Mouse (Mus musculus): ENCODE results near the gene Rasgef1a. TPM values are rescaled to one million over a fixed set of nuclear protein-coding genes. Genes with fewer than 3 reads are reported as not detected.

Rasgef1a gene
- polyA plus RNA-seq, 1 experiment: 0.11 TPM

GRCm38 (mm10) chr6:118127198-118127597 lies 116.0 kb downstream of the Rasgef1a start:
- no peak for TF ChIP-seq E2F4 (IDR thresholded peaks at IDR 0.05; ENCODE audit: insufficient read depth)
- no peak for TF ChIP-seq REST (IDR thresholded peaks at IDR 0.05; ENCODE audit: insufficient read depth, insufficient read length)
- no peak for TF ChIP-seq TCF12 (IDR thresholded peaks at IDR 0.05; ENCODE audit: insufficient read depth, poor library complexity, severe bottlenecking)
- no peak for TF ChIP-seq MYOG (IDR thresholded peaks at IDR 0.05; ENCODE audit: control insufficient read depth in 1 of 3, insufficient read depth in 1 of 3, insufficient read length in 2 of 3, low read depth in 2 of 3)
- TF ChIP-seq MAX (IDR thresholded peaks at IDR 0.05; ENCODE audit: low read depth): no peak
- no peak for TF ChIP-seq POLR2AphosphoS2 (IDR thresholded peaks at IDR 0.05; ENCODE audit: insufficient read length, low read depth)
- no peak for TF ChIP-seq MYOD1 (IDR thresholded peaks at IDR 0.05; ENCODE audit: control insufficient read depth in 1 of 3, insufficient read length in 2 of 3, low read depth in 2 of 3)
- TF ChIP-seq SRF (IDR thresholded peaks at IDR 0.05; ENCODE audit: control insufficient read depth, insufficient read length, low read depth): no peak
- TF ChIP-seq POLR2A (IDR thresholded peaks at IDR 0.05; ENCODE audit: insufficient read length, low read depth): no peak
- no peak for TF ChIP-seq CEBPB (IDR thresholded peaks at IDR 0.05; ENCODE audit: insufficient read depth, poor library complexity, severe bottlenecking)
- TF ChIP-seq USF1 (IDR thresholded peaks at IDR 0.05; ENCODE audit: low read depth): no peak

DNA sequence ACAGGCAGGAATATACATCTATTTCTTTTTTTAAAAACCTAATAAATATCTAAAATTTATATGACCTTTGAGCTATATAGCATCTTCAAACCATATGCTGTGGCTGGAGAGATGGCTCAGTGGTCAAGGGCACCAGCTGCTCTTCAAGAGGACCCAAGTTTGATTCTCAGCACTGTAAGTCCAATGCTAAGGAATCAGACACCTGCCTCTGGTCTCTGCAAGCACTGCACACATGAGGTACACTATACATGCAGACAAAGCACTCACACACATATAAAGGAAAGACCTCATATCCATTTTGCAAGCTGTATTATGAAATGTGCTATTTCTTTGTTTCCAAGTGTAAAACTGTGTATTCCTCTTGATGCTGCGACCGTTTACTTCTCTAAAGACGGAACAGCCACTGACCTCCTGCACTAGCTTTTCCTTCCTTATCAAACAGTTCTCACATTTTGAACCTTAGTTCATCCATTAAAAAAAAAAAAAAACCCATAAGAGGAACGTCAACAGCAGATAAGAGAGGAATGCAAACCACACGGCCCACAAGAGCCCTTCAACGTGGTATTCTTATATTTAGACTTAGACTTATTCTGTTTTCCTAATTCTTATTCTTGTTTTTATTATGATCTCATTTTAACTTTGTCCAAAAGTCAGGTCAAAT lies 116.7 kb downstream of the Rasgef1a start:
- Histone ChIP-seq H3K4me2 (ENCODE audit: low read depth) (peak overlapping the region; percentile 37), H3K79me2 (ENCODE audit: control insufficient read depth, insufficient read depth) (peaks cover 31% of the 10 kb centered on the region), H3ac (ENCODE audit: control insufficient read depth, insufficient read length) (no peak overlapping the region), H3K27me3 (ENCODE audit: control insufficient read depth, insufficient read depth, insufficient read length) (no peaks in the 10 kb centered on the region), H3K36me3 (ENCODE audit: control insufficient read depth, insufficient read depth) (peaks cover 15% of the 10 kb centered on the region), H3K4me3 (no peak overlapping the region)
- TF ChIP-seq MYOD1 (IDR thresholded peaks at IDR 0.05; ENCODE audit: control insufficient read depth in 1 of 3, insufficient read length in 2 of 3, low read depth in 2 of 3): no peak
- no peak for TF ChIP-seq MYOG (IDR thresholded peaks at IDR 0.05; ENCODE audit: control insufficient read depth in 1 of 3, insufficient read depth in 1 of 3, insufficient read length in 2 of 3, low read depth in 2 of 3)
- no peak for TF ChIP-seq POLR2AphosphoS2 (IDR thresholded peaks at IDR 0.05; ENCODE audit: insufficient read length, low read depth)
- no peak for TF ChIP-seq MAX (IDR thresholded peaks at IDR 0.05; ENCODE audit: low read depth)
- TF ChIP-seq POLR2A (IDR thresholded peaks at IDR 0.05; ENCODE audit: insufficient read length, low read depth): no peak
- no peak for TF ChIP-seq TCF3 (IDR thresholded peaks at IDR 0.05; ENCODE audit: insufficient read length, low read depth)
- TF ChIP-seq CEBPB (IDR thresholded peaks at IDR 0.05; ENCODE audit: insufficient read depth, poor library complexity, severe bottlenecking): no peak
- no peak for TF ChIP-seq TCF12 (IDR thresholded peaks at IDR 0.05; ENCODE audit: insufficient read depth, poor library complexity, severe bottlenecking)
- no peak for TF ChIP-seq USF1 (IDR thresholded peaks at IDR 0.05; ENCODE audit: low read depth)
- no peak for TF ChIP-seq SRF (IDR thresholded peaks at IDR 0.05; ENCODE audit: control insufficient read depth, insufficient read length, low read depth)
- TF ChIP-seq REST (IDR thresholded peaks at IDR 0.05; ENCODE audit: insufficient read depth, insufficient read length): no peak
- TF ChIP-seq E2F4 (IDR thresholded peaks at IDR 0.05; ENCODE audit: insufficient read depth): no peak

More at GRCm38 (mm10) chr6:118127198-118127597, 116.0 kb downstream of the Rasgef1a start:
- Histone ChIP-seq H3K4me3 (no peak overlapping the region), H3K79me2 (ENCODE audit: control insufficient read depth, insufficient read depth) (peaks cover 25% of the 10 kb centered on the region), H3K27me3 (ENCODE audit: control insufficient read depth, insufficient read depth, insufficient read length) (no peaks in the 10 kb centered on the region), H3ac (ENCODE audit: control insufficient read depth, insufficient read length) (no peak overlapping the region), H3K4me2 (ENCODE audit: low read depth) (no peak overlapping the region), H3K36me3 (ENCODE audit: control insufficient read depth, insufficient read depth) (peaks cover 18% of the 10 kb centered on the region)

- no peaks in the 10 kb centered on the region for H3K27me3 ChIP-seq (ENCODE audit: control insufficient read depth, insufficient read depth, insufficient read length)
- H3K36me3 ChIP-seq (ENCODE audit: control insufficient read depth, insufficient read depth): peaks cover 7% of the 10 kb centered on the region
- TF ChIP-seq REST (IDR thresholded peaks at IDR 0.05; ENCODE audit: insufficient read depth, insufficient read length) (no peak), CEBPB (IDR thresholded peaks at IDR 0.05; ENCODE audit: insufficient read depth, poor library complexity, severe bottlenecking) (0 out of 2 replicates have a peak, but pooled peaks have one; percentile 27)
- no peak overlapping the region for H3K4me3 ChIP-seq
- peak overlapping the region; percentile 65 for H3K4me2 ChIP-seq (ENCODE audit: low read depth)
- peaks cover 44% of the 10 kb centered on the region for H3K79me2 ChIP-seq (ENCODE audit: control insufficient read depth, insufficient read depth)
- H3ac ChIP-seq (ENCODE audit: control insufficient read depth, insufficient read length): no peak overlapping the region
These were observed 118.8 kb downstream of the Rasgef1a start for GRCm38 (mm10) chr6:118130022-118130421.

- no peak for TF ChIP-seq USF1 (IDR thresholded peaks at IDR 0.05; ENCODE audit: low read depth)
- no peak for TF ChIP-seq MYOD1 (IDR thresholded peaks at IDR 0.05; ENCODE audit: control insufficient read depth in 1 of 3, insufficient read length in 2 of 3, low read depth in 2 of 3)
- no peak for TF ChIP-seq MYOG (IDR thresholded peaks at IDR 0.05; ENCODE audit: control insufficient read depth in 1 of 3, insufficient read depth in 1 of 3, insufficient read length in 2 of 3, low read depth in 2 of 3)
- TF ChIP-seq TCF3 (IDR thresholded peaks at IDR 0.05; ENCODE audit: insufficient read length, low read depth): no peak
- no peak for TF ChIP-seq SRF (IDR thresholded peaks at IDR 0.05; ENCODE audit: control insufficient read depth, insufficient read length, low read depth)
- TF ChIP-seq REST (IDR thresholded peaks at IDR 0.05; ENCODE audit: insufficient read depth, insufficient read length): no peak
- TF ChIP-seq CEBPB (IDR thresholded peaks at IDR 0.05; ENCODE audit: insufficient read depth, poor library complexity, severe bottlenecking): no peak
- no peak for TF ChIP-seq E2F4 (IDR thresholded peaks at IDR 0.05; ENCODE audit: insufficient read depth)
- no peak for TF ChIP-seq POLR2A (IDR thresholded peaks at IDR 0.05; ENCODE audit: insufficient read length, low read depth)
- TF ChIP-seq POLR2AphosphoS2 (IDR thresholded peaks at IDR 0.05; ENCODE audit: insufficient read length, low read depth): no peak
- no peak for TF ChIP-seq TCF12 (IDR thresholded peaks at IDR 0.05; ENCODE audit: insufficient read depth, poor library complexity, severe bottlenecking)
- TF ChIP-seq MAX (IDR thresholded peaks at IDR 0.05; ENCODE audit: low read depth): no peak
- no peaks in the 10 kb centered on the region for H3K36me3 ChIP-seq (ENCODE audit: control insufficient read depth, insufficient read depth)
- H3K79me2 ChIP-seq (ENCODE audit: control insufficient read depth, insufficient read depth): peaks cover 67% of the 10 kb centered on the region
- no peaks in the 10 kb centered on the region for H3K27me3 ChIP-seq (ENCODE audit: control insufficient read depth, insufficient read depth, insufficient read length)
- H3K4me3 ChIP-seq: no peak overlapping the region
- no peak overlapping the region for H3K4me2 ChIP-seq (ENCODE audit: low read depth)
- H3ac ChIP-seq (ENCODE audit: control insufficient read depth, insufficient read length): no peak overlapping the region
These were observed 123.2 kb downstream of the Rasgef1a start for GRCm38 (mm10) chr6:118134461-118134860.
